Mouse (Mus musculus) layer of hippocampus, adult 6 months (tissue): ENCODE results near the gene Mageb4. TPM values are rescaled to one million over a fixed set of nuclear protein-coding genes. Genes with fewer than 3 reads are reported as not detected.

Experiments
- long read RNA-seq, 2 experiments: library from polyadenylated mRNA; unstranded; transcript quantifications; one replicate each; pipeline ENCODE4 v2.0.0; 2019 to 2020
- polyA plus RNA-seq: library from polyadenylated mRNA; unstranded; fragments of <200 nt; fragmentation: Nextera tagmentation; gene quantifications from 2 replicates; pipeline ENCODE4 v1.2.3, GENCODE M21; 2021

The Mageb4 gene
- polyA plus RNA-seq = not detected in 2 replicates
- long read RNA-seq, experiment 1 = 0 reads
- long read RNA-seq, experiment 2 = 0 reads

DNA sequence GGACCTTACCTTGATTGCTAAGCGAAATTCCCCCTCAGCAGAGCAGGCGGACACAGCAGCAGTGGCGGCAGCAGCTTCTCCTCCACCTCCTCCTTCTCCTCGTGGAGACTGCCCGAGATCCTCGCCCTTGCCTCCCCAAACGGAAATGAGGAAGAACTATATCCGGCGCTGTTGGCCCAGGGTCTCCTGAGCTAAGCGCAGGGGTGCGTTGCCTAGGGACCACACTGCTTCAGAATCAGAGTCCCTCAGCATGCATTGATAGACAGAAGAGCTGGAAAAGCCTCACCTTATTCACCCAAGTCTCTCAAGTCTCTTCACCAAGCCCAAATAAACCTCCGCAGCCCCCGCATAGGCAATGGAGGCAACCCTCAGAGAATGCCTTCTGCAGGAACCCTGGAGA is at the start of gene Mageb4:
Gene Mageb4 (minus strand): TSS at position 101 of the 400 bp plus-strand sequence.

Other genes with a start within 250 kb of the Mageb4 start
- gene Nr0b1, start 113.3 kb downstream of the Mageb4 start, polyA plus RNA-seq = not detected in 2 replicates